Mouse (Mus musculus): ENCODE measurements at regions not wholly inside any gene's neighbourhood (a gene's known extent, or its start where the extent isn't known, plus 50 kb on each side); places are given as distances from the start of the nearest gene placed in this dataset.

DNA sequence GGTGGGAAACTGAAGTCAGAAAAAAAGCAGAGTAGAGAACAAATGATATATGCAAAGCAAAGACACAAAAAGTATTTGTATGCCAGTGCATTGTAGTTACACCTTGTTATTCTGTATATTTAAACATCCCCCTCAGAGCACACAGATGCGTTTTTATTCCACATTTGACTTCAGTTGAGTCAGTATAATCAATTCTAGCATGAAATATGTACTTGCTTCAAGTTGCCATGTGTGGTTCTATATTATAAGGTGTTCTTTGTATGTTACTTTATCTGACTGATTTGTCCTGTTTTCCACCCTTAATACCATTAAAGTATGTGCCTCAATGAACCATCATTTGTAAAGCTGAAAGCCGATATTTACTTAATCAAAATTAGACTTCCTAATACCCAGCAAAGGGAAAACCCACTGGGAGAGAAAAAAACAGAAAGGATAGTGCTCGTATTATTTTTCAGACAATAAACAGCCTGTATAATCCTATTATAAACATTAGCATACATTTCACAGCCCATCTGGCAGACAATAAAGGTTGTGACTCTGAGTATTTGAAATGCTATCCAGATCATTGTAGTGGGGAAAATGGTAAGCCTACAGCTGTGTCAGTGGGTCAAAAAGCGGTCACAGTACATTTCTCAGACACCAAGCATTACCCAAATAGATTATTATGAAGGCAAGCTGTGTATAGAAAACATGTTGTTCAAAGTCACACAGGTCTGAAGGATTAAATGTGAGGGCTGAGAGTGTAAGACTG, 189.1 kb upstream of the Bmp2 start:
- DNase-seq (ENCODE audit: low read depth), result no peak

GRCm38 (mm10) chr2:133371490-133372215, 180.3 kb upstream of the Bmp2 start:
- DNase-seq (ENCODE audit: low read depth), result no peak

GRCm38 (mm10) chr2:133373543-133373942, 178.4 kb upstream of the Bmp2 start:
- DNase-seq (ENCODE audit: low read depth), result no peak

- DNase-seq (ENCODE audit: low read depth), result no peak
Observed at GRCm38 (mm10) chr2:133381054-133381453, 170.9 kb upstream of the Bmp2 start.

GRCm38 (mm10) chr2:133383135-133383920, 168.6 kb upstream of the Bmp2 start:
- DNase-seq (ENCODE audit: low read depth), result no peak

DNA sequence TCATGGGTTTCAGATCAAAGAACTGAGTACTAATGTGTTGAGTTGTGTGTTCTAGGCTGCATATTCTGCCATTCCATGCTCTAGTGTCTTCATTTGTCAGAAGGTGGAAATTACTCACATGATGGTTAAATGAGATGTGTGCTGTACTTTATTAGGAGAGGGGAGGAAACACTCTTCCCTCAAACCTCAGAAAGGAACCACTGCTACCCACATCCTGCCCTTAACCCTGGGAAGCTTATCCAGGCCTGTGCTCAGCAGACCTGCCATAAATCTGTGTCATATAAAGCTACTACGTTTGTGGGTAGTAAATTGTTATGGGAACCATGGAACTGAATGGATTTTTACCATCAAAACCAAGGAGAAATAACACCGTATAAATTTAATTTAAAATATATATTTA, 166.7 kb upstream of the Bmp2 start:
- DNase-seq (ENCODE audit: low read depth), result no peak

GRCm38 (mm10) chr2:133387349-133387748, 164.6 kb upstream of the Bmp2 start:
- DNase-seq (ENCODE audit: low read depth), result peak; percentile 3

DNA sequence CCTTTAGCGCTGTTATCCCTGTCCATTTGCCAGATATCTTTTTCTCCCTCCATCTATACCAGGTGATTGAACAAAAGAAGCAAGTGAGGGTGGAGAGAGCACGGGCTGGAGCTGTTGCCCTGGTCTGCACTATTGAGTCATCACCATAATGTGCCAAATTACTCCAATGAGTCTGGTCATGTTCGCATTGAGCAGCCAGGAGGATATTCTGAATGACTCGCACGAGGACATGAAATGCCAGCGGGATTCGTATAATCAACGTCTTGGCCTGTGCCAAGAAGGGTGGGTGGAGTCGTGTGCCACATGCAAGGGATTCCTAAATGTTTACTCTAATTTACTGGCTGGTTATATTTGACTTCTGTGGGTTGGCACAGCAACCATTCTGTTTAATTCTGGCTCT, 159.7 kb upstream of the Bmp2 start:
- DNase-seq (ENCODE audit: low read depth), result peak; percentile 3

- DNase-seq (ENCODE audit: low read depth), result no peak
Observed at GRCm38 (mm10) chr2:133397566-133397965, 154.4 kb upstream of the Bmp2 start.

GRCm38 (mm10) chr2:133399059-133399690, 152.8 kb upstream of the Bmp2 start:
- no peak for DNase-seq (ENCODE audit: low read depth)

- DNase-seq (ENCODE audit: low read depth), result no peak
Observed at GRCm38 (mm10) chr2:133400963-133401362, 151.0 kb upstream of the Bmp2 start.

GRCm38 (mm10) chr2:133416990-133417581, 134.9 kb upstream of the Bmp2 start:
- no peak for DNase-seq (ENCODE audit: low read depth)

DNA sequence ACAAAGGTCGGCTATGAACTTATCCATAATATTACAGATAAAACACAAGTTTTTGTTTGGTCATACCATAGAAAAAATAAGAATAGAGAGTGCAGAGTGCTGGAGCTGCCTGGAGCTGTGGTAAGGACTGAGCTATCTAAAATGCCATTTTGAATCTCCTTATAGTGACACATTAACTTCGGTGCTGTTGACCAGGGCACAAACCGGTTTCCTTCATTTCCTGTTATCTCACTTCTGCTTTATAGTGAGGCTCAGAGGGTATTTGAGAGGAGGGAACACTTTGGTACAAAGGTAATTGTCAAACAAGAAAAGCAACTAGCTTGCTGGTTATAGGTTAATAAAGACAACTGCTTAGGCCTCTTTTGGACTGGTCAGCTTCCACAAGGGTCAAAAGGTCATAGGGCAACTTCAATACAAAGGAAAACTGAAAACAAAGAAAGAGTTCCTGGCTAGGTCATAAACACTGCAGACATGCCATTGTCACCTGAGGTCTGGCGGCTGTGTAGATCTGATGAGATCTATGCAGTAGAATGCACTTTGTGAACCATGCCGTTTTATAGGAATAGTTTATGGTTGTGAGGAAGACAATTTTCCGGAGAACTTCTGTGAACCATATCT, 132.2 kb upstream of the Bmp2 start:
- no peak for DNase-seq (ENCODE audit: low read depth)

DNA sequence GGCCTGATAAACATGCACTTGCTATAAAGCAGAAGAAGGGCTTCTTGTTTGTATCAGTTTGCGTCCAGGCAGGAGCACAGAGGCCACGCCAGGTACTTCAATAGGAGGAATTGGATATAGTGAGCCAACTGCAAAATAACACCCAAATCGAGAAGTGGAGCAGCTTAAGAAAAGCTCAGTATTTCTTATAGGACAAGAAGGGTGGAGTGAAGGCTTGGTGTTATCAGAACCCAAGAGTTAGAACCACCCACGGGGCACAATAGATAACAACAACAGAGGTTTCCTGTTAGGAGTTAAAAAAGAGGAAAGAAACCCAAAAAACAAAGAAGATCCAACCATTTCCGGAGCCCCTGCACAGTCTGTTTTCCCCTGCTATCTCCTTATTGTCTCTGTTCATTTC, 126.4 kb upstream of the Bmp2 start:
- no peak for DNase-seq (ENCODE audit: low read depth)

DNA sequence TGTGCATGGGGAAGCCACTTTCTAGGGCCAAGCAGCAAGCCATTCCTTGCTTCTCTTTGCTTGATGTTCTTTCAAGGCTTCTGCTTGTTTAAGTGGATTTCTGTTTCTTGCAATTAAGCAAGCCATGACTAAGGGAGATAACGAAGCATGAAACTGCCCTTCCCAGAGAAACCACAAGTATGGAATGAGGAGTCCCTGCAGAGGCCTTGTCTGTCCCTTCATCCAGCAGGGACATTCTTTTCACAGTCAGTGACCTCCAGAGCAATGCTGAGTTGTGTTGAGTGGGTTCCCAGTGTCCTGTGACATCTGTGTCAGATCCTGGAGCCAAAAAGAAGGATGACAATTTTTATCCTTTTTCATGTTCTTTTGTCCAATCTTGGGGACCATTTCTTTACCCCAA, 124.9 kb upstream of the Bmp2 start:
- no peak for DNase-seq (ENCODE audit: low read depth)

DNA sequence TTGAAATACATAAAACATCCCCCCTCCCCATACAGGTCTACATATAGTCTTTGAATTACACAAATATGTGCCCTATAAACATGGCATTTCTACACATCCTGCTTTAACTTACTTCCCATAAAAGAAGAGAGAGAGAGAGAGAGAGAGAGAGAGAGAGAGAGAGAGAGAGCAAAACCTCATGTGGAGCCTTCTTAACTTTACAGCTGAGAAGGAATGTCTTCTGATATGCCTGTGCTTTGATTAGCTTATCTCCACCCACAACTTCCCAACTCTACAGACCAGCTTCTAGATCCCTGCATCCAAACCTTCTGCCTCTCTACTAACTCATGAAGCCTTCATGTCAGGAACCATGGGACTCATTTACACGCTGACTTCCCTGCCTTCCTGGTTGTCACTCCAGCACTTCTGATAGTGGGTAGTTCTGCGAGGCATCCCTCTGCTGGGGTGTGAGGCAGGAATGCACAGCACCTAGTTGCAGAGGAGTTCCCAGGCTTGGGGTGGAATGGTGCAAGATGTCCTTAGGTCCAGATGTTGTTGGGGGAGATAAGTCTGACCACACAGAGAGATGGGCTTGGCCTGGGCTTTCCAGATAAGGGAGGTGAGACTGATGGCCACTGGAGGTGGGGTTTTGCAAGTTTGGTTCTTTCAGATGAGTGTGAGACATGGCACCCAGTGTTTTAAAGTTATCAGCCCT, 122.4 kb upstream of the Bmp2 start:
- DNase-seq (ENCODE audit: low read depth), result no peak

DNA sequence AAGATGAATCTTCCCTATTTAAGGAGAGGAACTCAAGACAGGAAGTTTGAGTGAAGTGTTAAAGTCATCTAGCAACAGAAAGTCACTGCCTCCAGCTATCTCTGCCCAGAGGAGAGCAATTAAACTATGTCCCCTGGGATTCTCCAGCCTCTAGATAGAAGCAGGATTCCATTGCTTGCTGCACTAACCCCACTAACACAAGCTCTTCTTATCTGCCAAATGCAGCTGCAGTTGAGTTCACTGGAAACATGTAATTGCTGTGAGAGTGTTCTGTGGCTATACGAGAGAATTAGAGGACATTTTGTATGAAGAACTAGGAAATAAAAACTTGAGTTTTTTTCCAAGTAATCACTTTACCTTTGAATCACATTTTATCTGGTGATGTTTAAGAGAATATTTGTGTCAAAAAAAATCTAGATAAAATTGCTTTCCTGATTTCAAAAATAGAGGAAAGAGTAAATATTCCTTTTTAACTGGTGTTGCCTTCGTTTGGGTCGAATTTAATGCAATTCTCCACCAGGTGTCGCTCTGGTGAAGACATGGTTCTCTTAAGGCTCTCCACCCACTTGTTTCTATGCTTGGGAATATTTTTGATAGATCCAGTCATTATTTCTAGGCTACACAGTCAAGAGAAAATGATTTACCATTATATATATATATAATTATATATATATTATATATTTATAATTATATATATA, 121.1 kb upstream of the Bmp2 start:
- DNase-seq (ENCODE audit: low read depth), result peak; percentile 7

GRCm38 (mm10) chr2:133432141-133432813, 119.7 kb upstream of the Bmp2 start:
- no peak for DNase-seq (ENCODE audit: low read depth)
